Mouse (Mus musculus) C3H10T1/2 (cell line): ENCODE measurements around the gene Slc35g1. TPM values are rescaled to one million over a fixed set of nuclear protein-coding genes. Genes with fewer than 3 reads are reported as not detected.

Experiments used
- polyA plus RNA-seq, 2 experiments: library from polyadenylated mRNA; unstranded; fragments of >200 nt; fragmentation: generic; extraction: Trizol; gene quantifications; one replicate each; pipeline ENCODE4 v1.2.1; 2012; ENCODE audit warnings: missing spikeins in 2 of 2

Slc35g1 gene
- polyA plus RNA-seq, result under 1 TPM; 0.09 to 0.28 TPM

DNA sequence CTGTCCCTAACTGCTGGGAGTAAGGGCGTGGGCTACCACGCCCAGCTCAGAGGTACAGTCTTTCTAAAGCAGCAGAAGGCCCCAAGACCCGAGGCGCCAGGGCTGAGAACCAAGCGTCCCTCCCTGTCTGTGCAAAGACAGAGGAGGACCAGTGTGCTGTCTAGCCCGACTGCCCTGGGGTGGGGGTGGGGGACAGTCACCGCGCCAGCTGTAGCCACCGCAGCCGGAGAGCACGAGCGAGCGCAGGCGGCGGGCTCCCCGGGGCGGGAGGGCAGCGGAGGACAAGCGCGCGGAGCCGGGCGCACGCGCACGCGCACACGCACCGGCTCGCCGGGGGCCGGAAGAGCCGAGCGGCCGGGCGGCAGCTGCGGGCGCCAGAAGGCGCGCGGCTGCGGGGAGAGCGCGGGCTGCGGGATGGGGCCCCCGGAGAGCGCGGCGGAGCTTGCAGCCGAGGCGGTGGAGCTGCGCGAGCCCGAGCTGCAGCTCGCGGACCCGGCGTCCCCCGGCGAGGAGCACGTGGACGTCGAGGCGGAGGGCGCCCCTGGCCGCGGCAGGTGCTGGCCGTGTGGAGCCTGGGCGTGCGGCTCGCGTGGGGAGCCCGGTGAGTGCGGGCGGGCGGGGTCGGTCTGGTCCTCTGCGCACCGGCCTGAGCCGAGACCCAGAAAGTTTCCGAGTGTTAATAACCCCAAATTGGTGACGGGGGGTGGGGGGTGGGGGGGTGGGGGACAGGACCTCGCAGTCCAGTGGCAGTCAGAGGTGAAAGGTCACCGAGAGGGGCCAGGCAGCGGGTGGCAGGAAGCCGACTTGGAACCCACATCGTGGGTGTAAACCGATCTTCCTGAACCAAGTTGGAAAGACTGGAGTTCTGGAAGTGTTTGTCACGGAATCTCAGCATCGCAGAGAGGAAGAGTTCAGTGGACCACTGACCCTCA, at the start of gene Slc35g1:
TSS of gene Slc35g1 (plus strand) at position 280 of the 932 bp plus-strand sequence.

Other genes with a start within 250 kb of the Slc35g1 start
- 1 to 10 TPM in 1 of 2 experiments, under 1 TPM in 1; 0.85 to 5.1 TPM for gene Fra10ac1, start 171.8 kb upstream of the Slc35g1 start, polyA plus RNA-seq
- gene Lgi1, start 131.4 kb upstream of the Slc35g1 start, polyA plus RNA-seq, result not detected
- gene Plce1, start 85.1 kb downstream of the Slc35g1 start, polyA plus RNA-seq, result under 1 TPM; 0.01 to 0.41 TPM